Mouse (Mus musculus): ENCODE measurements at regions not wholly inside any gene's neighbourhood (a gene's known extent, or its start where the extent isn't known, plus 50 kb on each side); places are given as distances from the start of the nearest gene placed in this dataset.

GRCm38 (mm10) chr6:35405044-35405443, 79.1 kb upstream of the Fam180a start:
- no peak for TF ChIP-seq EP300 (IDR thresholded peaks at IDR 0.05)
- TF ChIP-seq CTCF (IDR thresholded peaks at IDR 0.05) = no peak
